Mouse (Mus musculus): Measurements from ENCODE around the gene Sim1. TPM values are rescaled to one million over a fixed set of nuclear protein-coding genes. Genes with fewer than 3 reads are reported as not detected.

The Sim1 gene
- total RNA-seq (2021) = not detected
- long read RNA-seq, experiment 1 = 0 reads
- long read RNA-seq, experiment 2 = 0 reads

- DNase-seq = peak; percentile 43 to 61
These were observed at the start of gene Sim1 for GRCm38 (mm10) chr10:50894170-50894991. TSS of gene Sim1 (plus strand) at chr10:50894754.

DNA sequence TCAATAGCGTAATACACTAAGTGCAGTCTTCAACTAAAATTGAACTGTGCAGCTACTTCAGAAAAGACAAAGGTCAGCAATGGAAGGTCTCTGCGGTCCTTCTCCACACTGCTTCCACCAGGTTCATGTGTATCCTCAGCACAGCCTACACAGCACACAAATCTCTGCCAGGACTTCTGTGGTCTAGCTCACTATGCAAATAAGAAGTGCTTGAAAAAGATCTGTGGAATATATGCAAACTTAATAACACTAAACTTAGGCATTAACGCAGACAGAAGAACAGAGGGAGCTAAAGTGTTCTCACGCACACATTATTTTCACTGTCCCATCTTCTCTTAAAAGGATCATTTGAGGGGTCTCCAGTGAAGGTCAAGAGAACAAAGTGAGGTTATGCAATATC is 26.4 kb upstream of the Sim1 start:
- DNase-seq = no peak

GRCm38 (mm10) chr10:50876952-50877351 is 17.6 kb upstream of the Sim1 start:
- DNase-seq = no peak

DNA sequence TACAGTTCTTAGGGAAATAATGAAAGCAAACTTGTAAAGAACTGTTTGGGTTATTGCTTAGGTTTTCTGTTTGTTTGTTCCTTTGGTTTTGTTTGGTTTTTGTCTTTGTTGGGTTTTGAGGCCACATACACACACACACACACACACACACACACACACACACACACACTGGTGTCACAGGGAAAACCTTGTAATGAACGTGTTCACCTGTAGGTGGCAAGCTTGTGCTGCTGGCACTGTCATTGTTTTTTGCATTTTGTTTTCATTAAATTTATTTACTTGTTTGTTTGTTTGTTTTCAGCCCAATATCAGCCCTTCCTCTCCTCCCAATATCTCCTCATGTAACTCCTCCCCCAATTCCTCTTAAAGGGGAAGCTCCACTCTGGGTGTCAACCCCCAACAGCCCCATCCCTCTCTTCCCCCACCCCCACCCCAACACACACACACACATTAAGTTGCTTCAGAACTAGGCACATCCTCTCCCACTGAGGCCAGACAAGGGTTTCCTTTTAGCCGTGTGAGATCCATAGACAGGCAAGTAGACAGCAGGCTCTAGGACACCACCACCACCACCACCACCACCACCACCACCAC is 13.0 kb upstream of the Sim1 start:
- peak in 1 of 2 experiments; percentile 9 for DNase-seq

- no peak for DNase-seq
These were observed 12.2 kb upstream of the Sim1 start for GRCm38 (mm10) chr10:50882366-50882765.

DNA sequence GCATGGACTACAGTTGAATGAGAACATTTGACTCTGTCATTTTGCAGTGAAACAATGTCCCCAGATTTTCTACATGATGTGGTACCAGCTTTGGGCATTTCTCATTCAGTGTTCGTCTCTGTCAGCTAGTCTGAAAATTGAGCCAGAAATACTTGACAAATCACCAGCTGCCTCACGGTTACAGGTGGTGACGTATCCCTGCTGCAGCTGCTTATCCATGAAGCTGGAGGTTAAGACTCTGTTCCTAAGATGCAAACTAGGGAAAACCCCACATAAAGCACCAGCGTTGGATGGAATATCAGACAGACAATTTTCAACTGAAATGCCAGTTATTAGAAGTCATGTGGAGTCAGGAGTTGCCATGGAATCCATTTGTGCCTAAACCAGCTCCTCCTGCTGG is 8.2 kb upstream of the Sim1 start:
- no peak for DNase-seq

DNA sequence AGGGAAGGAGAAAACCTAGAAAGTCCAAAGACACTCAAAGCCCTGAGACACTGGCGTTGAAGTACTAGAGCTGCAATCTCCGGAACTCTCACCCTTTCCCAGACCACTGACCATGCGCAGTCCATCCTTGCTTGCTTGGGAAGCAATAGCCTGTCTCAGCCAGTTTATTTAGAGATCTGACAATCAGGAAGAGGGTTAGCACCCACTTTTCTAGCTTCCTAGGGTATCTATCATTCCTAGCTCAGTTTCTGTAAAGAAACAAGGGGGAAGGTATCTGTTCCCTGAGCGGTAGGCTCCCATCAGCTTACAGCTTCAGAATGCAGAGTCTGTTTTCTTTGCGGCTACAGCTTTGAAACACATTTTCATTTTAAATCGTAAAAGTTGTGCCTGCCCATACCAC is 3.9 kb upstream of the Sim1 start:
- DNase-seq = no peak

- DNase-seq = no peak
These were observed 2.5 kb upstream of the Sim1 start for GRCm38 (mm10) chr10:50891876-50892711.

DNA sequence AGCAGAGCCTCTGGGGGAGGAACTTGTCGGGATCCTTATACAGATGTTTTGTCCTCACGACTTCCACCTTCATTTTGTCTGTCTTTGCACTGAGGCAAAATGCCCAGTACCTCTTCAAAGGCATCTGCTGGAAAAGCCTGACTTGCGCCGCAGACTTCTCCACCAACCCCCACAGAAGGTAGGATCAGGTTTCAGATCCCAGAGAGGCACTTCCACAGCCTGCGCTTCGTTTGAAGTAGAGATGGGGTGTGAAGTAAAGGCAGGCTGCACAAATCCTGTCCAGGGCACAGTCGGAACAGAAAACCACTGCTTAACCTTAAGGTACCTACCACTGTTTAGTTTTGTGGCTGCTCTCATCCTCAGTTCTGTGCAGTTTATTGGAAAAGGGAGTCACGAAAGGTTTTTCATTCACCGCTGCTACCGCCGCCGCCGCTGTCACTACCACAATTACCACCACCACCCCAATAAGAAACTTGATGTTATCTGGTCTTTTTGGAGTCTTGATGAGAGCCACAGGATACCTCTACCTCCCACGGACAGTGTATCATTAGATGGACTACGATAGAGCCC is 1.7 kb upstream of the Sim1 start:
- DNase-seq = no peak

- no peak for DNase-seq
These were observed 1.0 kb upstream of the Sim1 start for GRCm38 (mm10) chr10:50893546-50893945.

DNA sequence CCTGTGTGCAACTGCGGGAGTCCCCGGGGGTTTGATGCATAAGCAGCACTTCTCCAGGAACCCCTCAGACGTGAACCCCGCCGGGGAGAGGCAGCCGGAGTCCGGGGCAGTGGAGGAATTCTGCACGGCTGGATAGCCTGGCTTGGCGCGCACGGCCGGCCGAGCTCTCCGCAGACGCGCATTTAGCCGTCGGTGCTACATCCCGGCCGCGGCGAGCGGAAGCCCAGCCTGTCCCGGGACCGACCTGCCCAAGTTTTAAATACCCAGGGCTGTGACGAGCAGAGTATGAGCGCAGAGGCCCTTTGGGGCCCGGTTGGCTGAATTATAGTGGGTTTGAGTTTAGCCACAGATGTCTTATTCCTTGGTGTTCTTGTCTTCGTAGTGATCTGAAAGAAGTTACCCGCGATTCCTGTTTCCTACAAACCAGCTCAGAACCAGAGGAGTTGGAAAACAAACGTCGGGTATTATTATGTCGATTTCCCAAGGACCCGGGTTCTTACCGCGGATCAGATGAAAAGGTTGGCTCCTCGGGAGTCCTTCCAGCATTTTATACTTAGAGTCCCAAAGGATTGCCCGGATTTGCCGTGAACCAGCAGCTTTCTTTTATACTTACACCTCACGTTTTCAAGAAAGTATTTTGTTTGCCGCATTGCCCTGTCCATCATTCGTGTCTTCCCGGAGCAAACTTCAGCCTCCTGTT is 687 bp downstream of the Sim1 start:
- DNase-seq = peak in 1 of 2 experiments; percentile 29

- peak in 1 of 2 experiments; percentile 11 for DNase-seq
These were observed 1.6 kb downstream of the Sim1 start for GRCm38 (mm10) chr10:50895881-50896766.

DNA sequence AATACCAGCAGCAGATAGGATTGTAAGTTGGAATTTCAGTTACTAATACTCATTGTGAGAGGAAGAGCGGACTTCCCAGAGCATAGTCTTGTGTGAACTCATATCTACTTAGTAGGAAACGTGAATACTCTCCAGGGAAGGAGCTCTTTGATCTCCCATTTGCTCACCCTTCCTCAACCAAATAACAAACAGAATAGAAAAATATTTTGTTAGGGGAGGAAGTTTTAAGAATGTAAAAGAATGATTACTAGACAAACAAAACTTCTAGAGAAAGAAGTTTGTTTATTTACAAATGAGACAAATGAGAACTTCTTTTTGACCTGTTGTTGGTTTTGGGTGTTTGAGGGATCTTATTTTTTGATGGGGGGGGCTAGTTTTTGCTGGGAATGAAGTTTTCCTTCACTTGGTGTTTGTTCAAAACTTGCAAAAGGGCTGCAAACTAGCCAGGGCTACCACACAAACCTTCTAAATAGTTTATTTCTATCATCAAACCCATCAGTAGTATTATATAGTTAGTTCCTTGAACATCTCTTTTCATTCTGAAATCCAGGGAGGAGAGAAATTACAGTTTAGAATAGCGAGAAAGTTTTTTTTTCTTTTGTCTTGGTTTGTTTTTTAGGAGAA is 2.3 kb downstream of the Sim1 start:
- DNase-seq = no peak

DNA sequence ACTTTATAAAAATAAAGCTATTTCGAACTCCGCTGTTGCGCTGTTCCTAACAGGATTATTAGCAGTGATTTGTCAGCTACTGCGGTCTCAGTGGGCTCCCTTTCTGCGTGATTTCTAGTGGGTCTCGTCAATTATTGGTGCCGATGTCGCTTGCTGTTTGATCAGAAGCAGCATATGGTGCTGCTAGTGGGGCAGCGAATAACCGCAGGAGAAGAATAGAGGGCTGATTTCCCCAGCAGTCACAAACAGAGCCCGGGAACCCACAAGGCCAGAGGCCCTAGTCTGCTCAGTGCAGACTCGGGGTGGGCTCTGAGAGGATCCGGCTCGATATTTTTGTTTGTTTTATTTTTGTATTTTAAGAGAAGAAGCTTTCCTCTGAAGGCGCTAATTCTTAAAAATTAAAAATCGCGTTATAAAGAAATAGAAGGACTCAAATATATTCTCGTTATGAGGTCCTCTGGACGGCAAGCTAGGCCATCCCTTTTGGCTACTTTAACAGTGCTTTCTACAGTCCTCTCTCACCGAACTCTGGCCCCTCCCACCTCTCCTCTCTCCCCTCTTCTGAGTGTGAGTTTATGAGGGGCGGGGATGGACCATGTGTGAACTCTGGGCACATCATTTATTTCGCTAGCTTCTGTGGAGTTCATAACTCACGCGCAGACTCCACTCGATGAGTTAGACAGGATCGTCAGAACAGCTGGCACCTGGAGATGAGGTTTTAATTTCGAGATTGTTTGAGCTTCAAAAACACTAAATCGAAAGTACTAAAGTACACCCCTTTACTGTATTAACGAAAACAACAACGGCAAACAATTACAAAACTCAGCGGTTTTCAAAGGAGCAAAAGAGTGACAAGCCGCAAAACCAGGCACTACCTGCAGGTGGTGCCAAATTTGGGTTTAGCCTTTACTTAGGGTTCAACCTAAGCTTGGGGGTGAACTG is 3.2 kb downstream of the Sim1 start:
- DNase-seq = peak in 1 of 2 experiments; percentile 35

DNA sequence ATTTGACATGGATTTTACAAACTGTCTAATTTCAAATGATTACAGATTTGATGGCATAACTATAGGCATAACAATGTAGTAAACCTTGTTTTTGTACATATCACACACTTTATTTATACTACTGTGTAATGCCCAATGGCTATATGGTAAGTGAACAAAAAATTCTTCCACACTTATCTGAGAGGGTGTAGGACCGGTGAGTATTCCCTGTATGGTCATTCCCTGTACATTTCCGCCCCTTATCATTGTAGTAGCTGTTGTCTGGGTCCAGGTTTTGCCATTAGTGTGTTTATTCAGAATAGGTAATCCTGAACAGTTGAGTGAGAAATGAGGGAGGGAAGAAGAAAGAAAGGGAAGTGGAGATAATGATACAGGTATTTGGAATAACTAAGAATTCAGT is 4.1 kb downstream of the Sim1 start:
- DNase-seq = no peak

DNA sequence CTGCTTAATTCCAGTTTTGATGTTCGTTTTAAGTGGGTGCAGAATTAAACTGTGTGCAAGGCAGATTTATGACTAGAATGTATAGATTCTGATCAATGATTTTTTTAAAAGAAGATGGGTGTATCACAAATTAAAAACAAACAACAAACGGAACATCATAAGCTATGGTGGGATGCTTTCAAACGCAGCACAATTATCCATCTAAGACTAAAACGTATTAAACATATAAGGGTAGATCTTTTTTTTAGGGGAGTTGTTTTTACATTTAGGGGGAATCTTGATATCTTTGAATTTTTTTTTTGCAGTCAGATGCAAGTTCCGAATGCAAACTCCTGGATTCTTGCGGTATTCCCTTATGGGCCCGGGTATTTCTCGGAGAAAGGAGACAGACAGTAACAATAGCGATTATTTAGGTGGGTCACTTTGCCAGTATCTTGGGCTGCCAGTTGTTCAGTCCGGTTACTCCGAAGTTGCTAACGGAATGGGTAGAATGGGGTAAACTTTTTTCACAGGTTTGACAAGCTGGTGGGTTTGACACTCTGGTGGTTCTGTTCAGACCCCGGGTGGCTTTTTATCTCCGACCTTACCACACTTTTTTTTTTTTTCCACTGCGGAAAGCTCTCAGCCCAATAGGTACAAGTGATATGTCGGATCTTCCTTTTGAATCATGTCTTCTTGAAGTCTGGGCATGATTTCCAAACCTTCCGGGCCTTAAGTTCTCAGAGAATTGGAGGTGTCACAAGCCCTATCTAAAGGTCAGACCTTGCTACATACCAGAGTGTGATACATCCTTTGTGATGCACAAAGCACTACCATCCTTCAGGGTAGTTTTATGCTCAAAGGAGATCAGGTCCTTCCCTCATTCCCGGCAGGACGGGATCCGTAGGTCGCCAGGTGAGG is 5.5 kb downstream of the Sim1 start:
- peak in 1 of 2 experiments; percentile 15 for DNase-seq

- peak in 1 of 2 experiments; percentile 9 for DNase-seq
These were observed 6.4 kb downstream of the Sim1 start for GRCm38 (mm10) chr10:50900746-50901600.

All from heart, adult 18-20 months (tissue).